Mouse (Mus musculus) thymus, adult 2 months (tissue): ENCODE results near the gene Gm45213.

ENCODE experiments used
- CTCF ChIP-seq: fragments of 200-500 bp; IDR thresholded peaks from 2 replicates; pipeline ENCODE4 v1.5.1; 2012; ENCODE audit warnings: mild to moderate bottlenecking, control low read depth, low read length, moderate library complexity, borderline replicate concordance; ENCODE audit not compliant: control insufficient read depth, poor library complexity, insufficient read depth; ENCODE audit errors: extremely low read depth
- POLR2A ChIP-seq: fragments of 200-500 bp; IDR thresholded peaks from 2 replicates; pipeline ENCODE4 v1.6.1; 2012; ENCODE audit warnings: mild to moderate bottlenecking, low read length, control low read depth, moderate library complexity; ENCODE audit not compliant: control insufficient read depth, poor library complexity, insufficient read depth; ENCODE audit errors: extremely low read depth

GRCm38 (mm10) chr7:66010518-66010917 is 32.9 kb upstream of the Gm45213 start:
- TF ChIP-seq CTCF (no peak), POLR2A (no peak)
